Mouse (Mus musculus) kidney, adult 2 months (tissue): Measurements from ENCODE around the gene Cxcl12.

ENCODE experiments used
- CTCF ChIP-seq: fragments of 200-500 bp; conservative IDR thresholded peaks from 2 replicates; pipeline ENCODE4 v1.5.1; 2011; ENCODE audit warnings: low read depth, mild to moderate bottlenecking, control low read depth, low read length, moderate library complexity, mixed read lengths; ENCODE audit not compliant: insufficient read depth, insufficient read length
- POLR2A ChIP-seq: fragments of 200-500 bp; IDR thresholded peaks from one replicate; pipeline ENCODE4 v1.6.1; 2011; ENCODE audit warnings: low read depth, low read length, control low read depth

- TF ChIP-seq POLR2A = no peak
- TF ChIP-seq CTCF = no peak
Measured at GRCm38 (mm10) chr6:117219300-117219680, 51.0 kb downstream of the Cxcl12 start.
